In the genomic region with DNA sequence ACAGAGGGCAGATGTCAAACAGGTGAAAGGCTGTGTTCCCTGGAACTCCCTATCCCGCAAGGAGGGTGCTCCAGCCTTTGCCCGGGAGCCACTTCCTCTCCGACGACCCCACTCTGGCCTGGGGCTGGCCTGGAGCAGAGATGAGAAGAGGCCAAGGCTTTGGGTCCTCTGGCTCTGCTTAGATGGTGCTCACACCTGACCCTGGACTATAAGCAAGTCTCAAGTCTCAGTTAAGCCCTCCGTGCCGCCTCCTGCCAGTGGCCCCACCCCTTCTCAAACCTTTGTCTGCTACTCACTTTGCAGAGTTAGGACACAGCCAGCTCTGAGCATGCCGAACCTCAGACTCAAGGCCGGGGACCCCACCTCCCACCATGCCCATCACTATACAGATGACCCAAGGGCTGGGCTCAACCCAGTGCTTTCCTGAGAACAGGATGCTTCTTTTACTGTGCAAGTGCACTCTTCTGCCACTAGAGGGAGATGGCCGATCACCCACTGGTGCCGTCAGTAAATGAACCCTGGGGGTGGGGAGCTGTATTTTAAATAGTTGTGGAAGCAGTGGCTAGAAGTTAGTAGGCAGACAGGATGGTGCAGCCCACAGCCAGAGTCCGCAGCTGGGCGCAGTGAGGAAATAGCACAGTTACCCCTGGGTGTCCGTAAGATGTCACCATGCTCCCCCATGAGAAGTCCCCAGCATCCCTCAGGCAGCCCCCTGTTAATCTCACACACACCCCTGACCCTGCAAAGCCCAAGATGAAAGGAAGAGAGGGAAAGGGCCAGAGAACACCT, we compare ENCODE assay signal across 8 mouse cellular contexts. TPM values are rescaled to one million over a fixed set of nuclear protein-coding genes. Genes with fewer than 3 reads are reported as not detected.
DNase-seq lines count a peak whose midpoint lies in the region; ATAC-seq and TF ChIP-seq lines count a peak whose summit lies in the region.

No protein-coding gene starts in this region.

- no peak for TF ChIP-seq EP300 in MEL (IDR thresholded peaks at IDR 0.05; ENCODE audit: low read depth in 1 of 2, low read length in 2 of 2)

- no peaks in the 10 kb centered on the region for H3K79me2 ChIP-seq in MEL (ENCODE audit: control insufficient read depth, insufficient read depth, low read length, poor library complexity)

- H3K27ac ChIP-seq in MEL (ENCODE audit: control insufficient read depth, low read depth, low read length): no peak overlapping the region
- no peak overlapping the region for H3K27ac ChIP-seq in intestine, postnatal 0 days (ENCODE audit: low read depth, low read length)
- H3K27ac ChIP-seq in limb, embryonic 15.5 days: no peak overlapping the region
- H3K27ac ChIP-seq in midbrain, postnatal 0 days (ENCODE audit: low read depth, low read length): no peak overlapping the region

- DNase-seq in 3T3-L1 (ENCODE audit: low read depth, low spot score) (peak; percentile 77), MEL (ENCODE audit: low read depth, low spot score) (peak; percentile 69)
- DNase-seq in cerebellum, postnatal 36 days: peak; percentile 34 to 35
- peak; percentile 82 for DNase-seq in midbrain, postnatal 0 days (ENCODE audit: low spot score)
- peak; percentile 66 for DNase-seq in thymus, postnatal 0 days (ENCODE audit: low spot score)

- no peak overlapping the region for H3K4me3 ChIP-seq in MEL (ENCODE audit: control insufficient read depth in 1 of 2, insufficient read depth in 1 of 2, low read depth in 2 of 2, low read length in 2 of 2)
- H3K4me3 ChIP-seq in intestine, postnatal 0 days (ENCODE audit: low read depth, low read length): no peak overlapping the region
- H3K4me3 ChIP-seq in limb, embryonic 15.5 days: no peak overlapping the region
- H3K4me3 ChIP-seq in midbrain, postnatal 0 days (ENCODE audit: low read depth, low read length): no peak overlapping the region

- TF ChIP-seq CTCF in MEL (IDR thresholded peaks at IDR 0.05 in 2 of 3, conservative IDR thresholded peaks at IDR 0.05 in 1 of 3; ENCODE audit: control insufficient read depth in 1 of 3, insufficient read depth in 1 of 3, low read depth in 2 of 3, low read length in 3 of 3, poor library complexity in 1 of 3, severe bottlenecking in 1 of 3): peak; percentile 84 to 86 (median 85)
- TF ChIP-seq CTCF in intestine, postnatal 0 days (IDR thresholded peaks at IDR 0.05; ENCODE audit: low read depth): peak; percentile 94
- peak; percentile 98 for TF ChIP-seq CTCF in midbrain, postnatal 0 days (IDR thresholded peaks at IDR 0.05)

- no peak overlapping the region for H3K9ac ChIP-seq in MEL (ENCODE audit: control insufficient read depth, low read depth, low read length, poor library complexity, severe bottlenecking)
- no peak overlapping the region for H3K9ac ChIP-seq in intestine, postnatal 0 days (ENCODE audit: low read depth, low read length)
- no peak overlapping the region for H3K9ac ChIP-seq in limb, embryonic 15.5 days
- H3K9ac ChIP-seq in midbrain, postnatal 0 days (replicated peaks; ENCODE audit: low read length, poor library complexity, severe bottlenecking): no peak overlapping the region

- no peaks in the 10 kb centered on the region for H3K27me3 ChIP-seq in MEL (ENCODE audit: control insufficient read depth in 1 of 2, insufficient read depth in 2 of 2, low read length in 2 of 2)
- no peaks in the 10 kb centered on the region for H3K27me3 ChIP-seq in intestine, postnatal 0 days (replicated peaks; ENCODE audit: control insufficient read depth, insufficient read depth, low read length)
- H3K27me3 ChIP-seq in limb, embryonic 15.5 days: no peaks in the 10 kb centered on the region
- no peaks in the 10 kb centered on the region for H3K27me3 ChIP-seq in midbrain, postnatal 0 days (ENCODE audit: insufficient read depth, low read length)

- 48% methylated on average over 13 of the region's 13 CpGs for WGBS in intestine, postnatal 0 days
- WGBS in limb, embryonic 15.5 days: 46% methylated on average over 13 of the region's 13 CpGs
- WGBS in midbrain, postnatal 0 days: 49% methylated on average over 13 of the region's 13 CpGs

- H3K36me3 ChIP-seq in MEL (ENCODE audit: control insufficient read depth in 1 of 2, insufficient read depth in 2 of 2, low read length in 2 of 2): no peaks in the 10 kb centered on the region
- peaks cover 34% of the 10 kb centered on the region; the same call in 1 of the 2 replicates for H3K36me3 ChIP-seq in intestine, postnatal 0 days (ENCODE audit: control insufficient read depth, insufficient read depth)
- peaks cover 39% of the 10 kb centered on the region for H3K36me3 ChIP-seq in limb, embryonic 15.5 days
- peaks cover 13% of the 10 kb centered on the region for H3K36me3 ChIP-seq in midbrain, postnatal 0 days (ENCODE audit: insufficient read depth, low read length)

- H3K9me3 ChIP-seq in MEL (replicated peaks; ENCODE audit: insufficient read depth, low read length): no peaks in the 10 kb centered on the region
- no peaks in the 10 kb centered on the region for H3K9me3 ChIP-seq in intestine, postnatal 0 days (ENCODE audit: control insufficient read depth)
- no peaks in the 10 kb centered on the region for H3K9me3 ChIP-seq in limb, embryonic 15.5 days
- H3K9me3 ChIP-seq in midbrain, postnatal 0 days (ENCODE audit: low read length): no peaks in the 10 kb centered on the region

- TF ChIP-seq RAD21 in MEL (IDR thresholded peaks at IDR 0.05; ENCODE audit: low read depth, low read length): peak; percentile 71

- H3K4me1 ChIP-seq in MEL (ENCODE audit: control insufficient read depth in 1 of 2, insufficient read depth in 2 of 2, low read length in 2 of 2): peaks cover 0 to 3% of the 10 kb centered on the region in 2 experiments; a peak in 1 of 4 replicates
- no peaks in the 10 kb centered on the region for H3K4me1 ChIP-seq in intestine, postnatal 0 days (replicated peaks; ENCODE audit: control insufficient read depth, insufficient read depth, low read length)
- peaks cover 7% of the 10 kb centered on the region; the same call in 1 of the 2 replicates for H3K4me1 ChIP-seq in limb, embryonic 15.5 days
- no peaks in the 10 kb centered on the region for H3K4me1 ChIP-seq in midbrain, postnatal 0 days (ENCODE audit: insufficient read depth, low read length)

- no peak for TF ChIP-seq POLR2A in MEL (IDR thresholded peaks at IDR 0.05; ENCODE audit: control insufficient read depth in 1 of 2, insufficient read depth in 1 of 2, low read depth in 1 of 2, low read length in 2 of 2, poor library complexity in 1 of 2)

- peak; percentile 78 for ATAC-seq in granulocyte monocyte progenitor cell, adult 5-6 weeks (replicated peaks; ENCODE audit: poor library complexity, severe bottlenecking)
- ATAC-seq in intestine, postnatal 0 days: peak; percentile 22; the same call in 1 of the 2 replicates
- ATAC-seq in limb, embryonic 15.5 days (ENCODE audit: insufficient number of reproducible peaks, low FRiP score, low TSS enrichment, low read depth): peak; percentile 46; the same call in 1 of the 2 replicates
- peak; percentile 56 for ATAC-seq in midbrain, postnatal 0 days (ENCODE audit: low FRiP score)

- H3K4me2 ChIP-seq in intestine, postnatal 0 days (replicated peaks; ENCODE audit: low read depth): no peak overlapping the region
- H3K4me2 ChIP-seq in limb, embryonic 15.5 days: no peak overlapping the region
- H3K4me2 ChIP-seq in midbrain, postnatal 0 days (ENCODE audit: low read depth, low read length, poor library complexity, severe bottlenecking): no peak overlapping the region

RNA-seq across cellular contexts. Expression of a gene that starts 7.1 kb away (rescaled TPM):
- not detected in 2 replicates for total RNA-seq in MEL (2012; rRNA removed)
- not detected for polyA plus RNA-seq in MEL (2012; ENCODE audit: insufficient read depth in 1 of 2, insufficient read length in 2 of 2, low read depth in 1 of 2, low replicate concordance in 2 of 2, missing spikeins in 1 of 2)
- not detected in 2 replicates for total RNA-seq in granulocyte monocyte progenitor cell, adult 5-6 weeks (2014; fragmentation: Nextera tagmentation)
- not detected in 2 replicates for total RNA-seq in granulocyte monocyte progenitor cell, adult 5-6 weeks (2017)
- not detected in 2 replicates for polyA plus RNA-seq in intestine, postnatal 0 days (2015; fragmentation: Nextera tagmentation; extraction: Ambion mirVana)
- polyA plus RNA-seq in limb, embryonic 15.5 days (2015; fragmentation: Nextera tagmentation; extraction: Ambion mirVana): not detected in 2 replicates
- not detected in 2 replicates for total RNA-seq in midbrain, postnatal 0 days (2014; rRNA removed)
- polyA plus RNA-seq in midbrain, postnatal 0 days (2015; fragmentation: Nextera tagmentation; extraction: Ambion mirVana): not detected in 2 replicates
- polyA plus RNA-seq in thymus, postnatal 0 days (2015; fragmentation: Nextera tagmentation; extraction: Ambion mirVana): 0.05 TPM in 1 of 2 replicates, not detected in the other

RNA-seq across cellular contexts. Expression of a gene that starts 13.1 kb away (rescaled TPM):
- 70.3 and 84.7 TPM in 2 replicates for total RNA-seq in MEL (2012; rRNA removed)
- 10 to 100 TPM in 1 of 2 experiments, not detected in 1; 81.5 TPM for polyA plus RNA-seq in MEL (2012; ENCODE audit: insufficient read depth in 1 of 2, insufficient read length in 2 of 2, low read depth in 1 of 2, low replicate concordance in 2 of 2, missing spikeins in 1 of 2)
- total RNA-seq in granulocyte monocyte progenitor cell, adult 5-6 weeks (2014; fragmentation: Nextera tagmentation): 100 and 115 TPM in 2 replicates
- 120 and 157 TPM in 2 replicates for total RNA-seq in granulocyte monocyte progenitor cell, adult 5-6 weeks (2017)
- 91.3 and 93.0 TPM in 2 replicates for polyA plus RNA-seq in intestine, postnatal 0 days (2015; fragmentation: Nextera tagmentation; extraction: Ambion mirVana)
- polyA plus RNA-seq in limb, embryonic 15.5 days (2015; fragmentation: Nextera tagmentation; extraction: Ambion mirVana): 129 and 138 TPM in 2 replicates
- 6.8 and 30.2 TPM in 2 replicates for total RNA-seq in midbrain, postnatal 0 days (2014; rRNA removed)
- polyA plus RNA-seq in midbrain, postnatal 0 days (2015; fragmentation: Nextera tagmentation; extraction: Ambion mirVana): 41.6 and 44.9 TPM in 2 replicates
- 157 and 168 TPM in 2 replicates for polyA plus RNA-seq in thymus, postnatal 0 days (2015; fragmentation: Nextera tagmentation; extraction: Ambion mirVana)

RNA-seq across cellular contexts. Expression of a gene that starts 22.0 kb away (rescaled TPM):
- total RNA-seq in MEL (2012; rRNA removed): not detected in 2 replicates
- under 1 TPM in 1 of 2 experiments, not detected in 1; 0.06 TPM for polyA plus RNA-seq in MEL (2012; ENCODE audit: insufficient read depth in 1 of 2, insufficient read length in 2 of 2, low read depth in 1 of 2, low replicate concordance in 2 of 2, missing spikeins in 1 of 2)
- total RNA-seq in granulocyte monocyte progenitor cell, adult 5-6 weeks (2014; fragmentation: Nextera tagmentation): not detected in 2 replicates
- total RNA-seq in granulocyte monocyte progenitor cell, adult 5-6 weeks (2017): not detected in 2 replicates
- 0.09 TPM in 1 of 2 replicates, not detected in the other for polyA plus RNA-seq in intestine, postnatal 0 days (2015; fragmentation: Nextera tagmentation; extraction: Ambion mirVana)
- polyA plus RNA-seq in limb, embryonic 15.5 days (2015; fragmentation: Nextera tagmentation; extraction: Ambion mirVana): 0.18 TPM in 1 of 2 replicates, not detected in the other
- total RNA-seq in midbrain, postnatal 0 days (2014; rRNA removed): 1.2 and 2.0 TPM in 2 replicates
- 0.58 and 0.90 TPM in 2 replicates for polyA plus RNA-seq in midbrain, postnatal 0 days (2015; fragmentation: Nextera tagmentation; extraction: Ambion mirVana)
- polyA plus RNA-seq in thymus, postnatal 0 days (2015; fragmentation: Nextera tagmentation; extraction: Ambion mirVana): 0.13 TPM in 1 of 2 replicates, not detected in the other

RNA-seq across cellular contexts. Expression of a gene that starts 45.1 kb away (rescaled TPM):
- not detected in 2 replicates for total RNA-seq in MEL (2012; rRNA removed)
- not detected for polyA plus RNA-seq in MEL (2012; ENCODE audit: insufficient read depth in 1 of 2, insufficient read length in 2 of 2, low read depth in 1 of 2, low replicate concordance in 2 of 2, missing spikeins in 1 of 2)
- not detected in 2 replicates for total RNA-seq in granulocyte monocyte progenitor cell, adult 5-6 weeks (2014; fragmentation: Nextera tagmentation)
- not detected in 2 replicates for total RNA-seq in granulocyte monocyte progenitor cell, adult 5-6 weeks (2017)
- not detected in 2 replicates for polyA plus RNA-seq in intestine, postnatal 0 days (2015; fragmentation: Nextera tagmentation; extraction: Ambion mirVana)
- polyA plus RNA-seq in limb, embryonic 15.5 days (2015; fragmentation: Nextera tagmentation; extraction: Ambion mirVana): 0.36 and 0.42 TPM in 2 replicates
- 1.7 TPM in 1 of 2 replicates, not detected in the other for total RNA-seq in midbrain, postnatal 0 days (2014; rRNA removed)
- polyA plus RNA-seq in midbrain, postnatal 0 days (2015; fragmentation: Nextera tagmentation; extraction: Ambion mirVana): 0.40 TPM in 1 of 2 replicates, not detected in the other
- polyA plus RNA-seq in thymus, postnatal 0 days (2015; fragmentation: Nextera tagmentation; extraction: Ambion mirVana): 0.08 TPM in 2 replicates

Comparison
In these comparisons a context has a peak if more than half of its experiments do, and no peak if none do; other contexts are left out.
1. ATAC-seq: peak in every context shown above with its lines; median percentile 78 in granulocyte monocyte progenitor cell, adult 5-6 weeks; 56 in midbrain, postnatal 0 days; 46 in limb, embryonic 15.5 days; 22 in intestine, postnatal 0 days.